Mouse (Mus musculus) hindbrain, postnatal 0 days (tissue): Measurements from ENCODE around the gene Prkg1. TPM values are rescaled to one million over a fixed set of nuclear protein-coding genes. Genes with fewer than 3 reads are reported as not detected.

ENCODE experiments used
- ATAC-seq: fragments of 200-750 bp; cut with Nextera tagmentation; 2 replicates; pipeline ENCODE4 v1.8.0; 2017; ENCODE audit warnings: mild to moderate bottlenecking, moderate TSS enrichment, moderate library complexity
- DNase-seq: peaks from one replicate; pipeline ENCODE4 v3.0.0-alpha.2; 2015; ENCODE audit warnings: low spot score
- H3K27ac ChIP-seq: fragments of 300-500 bp; sonication (generic); 2 replicates; pipeline ENCODE4 v1.5.1; 2014; ENCODE audit warnings: mild to moderate bottlenecking
- H3K27me3 ChIP-seq: fragments of 300-500 bp; sonication (generic); 2 replicates; pipeline ENCODE4 v1.6.1; 2014; ENCODE audit warnings: low read length, mixed read lengths; ENCODE audit not compliant: insufficient read depth
- H3K36me3 ChIP-seq: fragments of 300-500 bp; sonication (generic); 2 replicates; pipeline ENCODE4 v1.6.1; 2014; ENCODE audit warnings: low read length, mixed read lengths; ENCODE audit not compliant: insufficient read depth
- H3K4me1 ChIP-seq: fragments of 300-500 bp; sonication (generic); 2 replicates; pipeline ENCODE4 v1.6.1; 2014; ENCODE audit warnings: antibody characterized with exemption, low read length, mixed read lengths; ENCODE audit not compliant: insufficient read depth
- H3K4me2 ChIP-seq: fragments of 300-500 bp; sonication (generic); 2 replicates; pipeline ENCODE4 v1.6.1; 2014; ENCODE audit warnings: low read depth, mild to moderate bottlenecking, low read length, moderate library complexity, mixed read lengths
- H3K4me3 ChIP-seq: fragments of 300-500 bp; sonication (generic); 2 replicates; pipeline ENCODE4 v1.5.1; 2014; ENCODE audit warnings: low read length
- H3K9ac ChIP-seq: fragments of 300-500 bp; sonication (generic); replicated peaks from 2 replicates; pipeline ENCODE4 v1.6.1; 2014; ENCODE audit warnings: mild to moderate bottlenecking, low read length, moderate library complexity, mixed read lengths
- H3K9me3 ChIP-seq: fragments of 300-500 bp; sonication (generic); 2 replicates; pipeline ENCODE4 v1.6.1; 2016; ENCODE audit warnings: low read length, mixed read lengths
- CTCF ChIP-seq: IDR thresholded peaks from 2 replicates; pipeline ENCODE4 v1.5.1; 2016; ENCODE audit warnings: antibody characterized with exemption, control low read depth, low read depth
- WGBS: fragments of 180-500 bp; shearing (Covaris S2); extraction: QIAGEN DNeasy Blood & Tissue Kit; methylation state at CpG from one replicate; pipeline ENCODE4 v1.1.7; 2014; 5-methylcytosine and 5-hydroxymethylcytosine counted together
- polyA plus RNA-seq: library from polyadenylated mRNA; unstranded; fragments of >200 nt; fragmentation: Nextera tagmentation; extraction: Ambion mirVana; gene quantifications from 2 replicates; pipeline ENCODE4 v1.2.1, GENCODE M21; 2015
- total RNA-seq: library from RNA; depleted of rRNA; stranded (reverse); fragments of >200 nt; gene quantifications from 2 replicates; pipeline ENCODE4 v1.2.3, GENCODE M21; 2014

Prkg1 gene
- total and polyA plus RNA-seq, 2 experiments from 2014 or later: 5.3 to 8.6 TPM

GRCm38 (mm10) chr19:30623620-30624019 lies 1141.2 kb downstream of the Prkg1 start:
- H3K36me3 ChIP-seq: no peaks in the 10 kb centered on the region
- no peaks in the 10 kb centered on the region for H3K4me1 ChIP-seq
- H3K4me2 ChIP-seq: no peak overlapping the region
- no peak for TF ChIP-seq CTCF
- no peaks in the 10 kb centered on the region for H3K27me3 ChIP-seq
- no peak overlapping the region for H3K27ac ChIP-seq
- WGBS: 78% methylated on average over 7 of the region's 7 CpGs
- no peaks in the 10 kb centered on the region for H3K9me3 ChIP-seq
- H3K4me3 ChIP-seq: no peak overlapping the region
- H3K9ac ChIP-seq: no peak overlapping the region
- ATAC-seq: no peak
- no peak for DNase-seq

GRCm38 (mm10) chr19:30613150-30613865 lies 1151.5 kb downstream of the Prkg1 start:
- no peak for ATAC-seq
- Histone ChIP-seq H3K9me3 (no peaks in the 10 kb centered on the region), H3K9ac (no peak overlapping the region), H3K27me3 (no peaks in the 10 kb centered on the region), H3K4me1 (no peaks in the 10 kb centered on the region), H3K4me2 (no peak overlapping the region), H3K27ac (no peak overlapping the region), H3K4me3 (no peak overlapping the region), H3K36me3 (no peaks in the 10 kb centered on the region)
- no peak for DNase-seq
- 71% methylated on average over 3 of the region's 3 CpGs for WGBS
- no peak for TF ChIP-seq CTCF

- Histone ChIP-seq H3K36me3 (no peaks in the 10 kb centered on the region), H3K4me2 (no peak overlapping the region), H3K27me3 (no peaks in the 10 kb centered on the region), H3K4me1 (no peaks in the 10 kb centered on the region), H3K9me3 (no peaks in the 10 kb centered on the region), H3K9ac (no peak overlapping the region), H3K27ac (no peak overlapping the region), H3K4me3 (no peak overlapping the region)
- DNase-seq (no peak), ATAC-seq (no peak)
- 67% methylated on average over 3 of the region's 3 CpGs for WGBS
- TF ChIP-seq CTCF: no peak
Measured at GRCm38 (mm10) chr19:30586366-30586765, 1178.5 kb downstream of the Prkg1 start.

- DNase-seq: no peak
- WGBS: 37% methylated on average over 6 of the region's 6 CpGs
- TF ChIP-seq CTCF: no peak
- Histone ChIP-seq H3K4me2 (no peak overlapping the region), H3K27me3 (no peaks in the 10 kb centered on the region), H3K27ac (no peak overlapping the region), H3K36me3 (no peaks in the 10 kb centered on the region), H3K4me1 (no peaks in the 10 kb centered on the region), H3K9ac (no peak overlapping the region), H3K9me3 (no peaks in the 10 kb centered on the region), H3K4me3 (no peak overlapping the region)
- no peak for ATAC-seq
Measured at GRCm38 (mm10) chr19:30564516-30564915, 1200.3 kb downstream of the Prkg1 start.

GRCm38 (mm10) chr19:30563876-30564275 lies 1201.0 kb downstream of the Prkg1 start:
- no peaks in the 10 kb centered on the region for H3K27me3 ChIP-seq
- H3K4me3 ChIP-seq: no peak overlapping the region
- H3K4me1 ChIP-seq: no peaks in the 10 kb centered on the region
- DNase-seq: no peak
- 86% methylated on average over 3 of the region's 3 CpGs for WGBS
- no peak for ATAC-seq
- no peak for TF ChIP-seq CTCF
- no peak overlapping the region for H3K9ac ChIP-seq
- H3K4me2 ChIP-seq: no peak overlapping the region
- no peaks in the 10 kb centered on the region for H3K36me3 ChIP-seq
- no peak overlapping the region for H3K27ac ChIP-seq
- no peaks in the 10 kb centered on the region for H3K9me3 ChIP-seq

GRCm38 (mm10) chr19:30558024-30558423 lies 1206.8 kb downstream of the Prkg1 start:
- H3K4me2 ChIP-seq: no peak overlapping the region
- H3K9me3 ChIP-seq: no peaks in the 10 kb centered on the region
- H3K27me3 ChIP-seq: no peaks in the 10 kb centered on the region
- no peaks in the 10 kb centered on the region for H3K4me1 ChIP-seq
- no peak for TF ChIP-seq CTCF
- no peak for ATAC-seq
- no peak overlapping the region for H3K4me3 ChIP-seq
- no peaks in the 10 kb centered on the region for H3K36me3 ChIP-seq
- no peak overlapping the region for H3K27ac ChIP-seq
- no peak for DNase-seq
- no peak overlapping the region for H3K9ac ChIP-seq

GRCm38 (mm10) chr19:30554467-30554881 lies 1210.4 kb downstream of the Prkg1 start:
- peak; percentile 82 for DNase-seq
- Histone ChIP-seq H3K4me3 (peak overlapping the region; percentile 21), H3K27ac (no peak overlapping the region), H3K36me3 (no peaks in the 10 kb centered on the region), H3K27me3 (peaks cover 17% of the 10 kb centered on the region), H3K9me3 (no peaks in the 10 kb centered on the region), H3K4me1 (no peaks in the 10 kb centered on the region), H3K9ac (peak overlapping the region; percentile 31; the same call in 1 of the 2 replicates), H3K4me2 (peak overlapping the region; percentile 59)
- WGBS: under 1% methylated on average over 12 of the region's 12 CpGs
- peak; percentile 87 for ATAC-seq
- peak; percentile 88 for TF ChIP-seq CTCF
